Mouse (Mus musculus) cerebellum, postnatal 14 days (tissue): ENCODE data around the gene Itpr2.

Experiments used
- DNase-seq, 2 experiments: peaks; one replicate each; pipeline ENCODE4 v3.0.0; 2021; ENCODE audit warnings: mixed read lengths in 2 of 2

Gene Itpr2

DNA sequence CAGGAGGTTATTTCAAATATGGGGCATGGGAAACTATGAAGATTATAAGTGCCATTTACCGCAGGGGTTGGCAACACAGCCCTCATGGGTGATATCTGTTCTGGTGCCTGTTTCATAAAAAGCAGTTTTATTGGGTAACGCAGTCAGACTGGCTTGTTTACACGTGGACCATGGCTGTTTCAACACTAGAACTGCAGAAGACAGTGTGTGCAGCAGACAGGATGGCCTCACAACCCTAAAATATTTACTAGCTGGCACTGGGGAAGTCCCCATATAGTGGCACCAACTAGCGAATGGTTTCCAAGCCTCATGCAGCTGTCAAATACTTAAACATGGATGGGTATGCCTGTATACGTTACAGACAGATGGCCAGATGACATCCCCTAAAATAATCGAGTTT, 290.8 kb downstream of the Itpr2 start:
- DNase-seq: no peak

- no peak for DNase-seq
These were observed 293.0 kb downstream of the Itpr2 start for GRCm38 (mm10) chr6:146208983-146209382.

DNA sequence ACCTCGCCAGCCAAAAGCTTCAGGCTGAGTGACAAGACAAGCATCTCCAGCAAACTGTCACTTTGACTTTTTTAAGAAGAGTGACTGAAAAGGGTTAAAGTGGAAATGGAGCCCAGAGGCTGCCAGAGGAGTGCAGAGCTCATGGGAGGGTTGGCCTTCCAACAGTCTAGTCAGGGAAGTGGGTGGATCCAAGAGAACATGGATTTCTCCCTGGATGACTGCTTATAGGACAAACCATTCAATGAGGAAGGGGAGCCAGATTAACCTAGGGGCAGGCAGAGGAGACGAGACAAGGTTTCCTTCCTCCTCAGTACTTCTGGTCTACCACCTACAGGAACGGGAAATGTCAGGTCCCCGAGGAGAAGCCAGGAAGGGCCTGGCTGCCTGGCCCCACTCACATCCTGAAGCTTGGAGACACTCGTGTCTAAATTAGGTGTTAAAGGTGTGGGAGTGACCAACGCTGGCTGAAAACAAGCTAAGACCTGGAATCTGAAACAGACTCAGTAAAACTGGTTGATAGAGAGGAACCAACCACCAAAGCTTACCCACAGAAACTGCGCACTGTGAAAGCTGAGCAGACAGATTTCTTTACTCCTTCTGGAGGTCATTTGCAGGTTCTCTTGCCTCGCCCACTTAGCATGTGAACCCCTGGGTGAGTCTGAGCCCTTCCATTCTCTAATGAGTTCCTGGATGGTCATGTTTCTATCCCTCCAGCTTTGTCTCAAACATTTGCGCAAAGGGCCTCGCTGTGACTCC, 294.6 kb downstream of the Itpr2 start:
- DNase-seq: no peak

GRCm38 (mm10) chr6:146205136-146205535, 296.9 kb downstream of the Itpr2 start:
- no peak for DNase-seq

DNA sequence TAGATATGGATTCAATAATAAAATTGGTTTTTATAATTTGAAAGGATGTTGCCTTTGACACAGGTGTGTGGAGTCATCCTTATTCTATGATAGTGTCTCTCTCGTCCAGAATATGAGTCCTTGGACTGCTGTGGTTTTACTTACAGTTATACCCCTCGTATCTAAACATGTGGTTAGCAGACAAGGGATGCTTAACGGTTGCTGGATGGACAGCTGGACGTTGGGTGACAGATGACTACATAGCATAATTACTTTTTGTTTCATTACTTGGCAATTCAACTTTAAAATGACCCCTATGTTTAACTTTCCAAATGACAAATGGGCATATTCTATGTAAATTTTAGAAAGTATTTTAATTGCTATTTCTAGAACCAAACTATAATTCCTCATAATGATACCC, 297.6 kb downstream of the Itpr2 start:
- no peak for DNase-seq

DNA sequence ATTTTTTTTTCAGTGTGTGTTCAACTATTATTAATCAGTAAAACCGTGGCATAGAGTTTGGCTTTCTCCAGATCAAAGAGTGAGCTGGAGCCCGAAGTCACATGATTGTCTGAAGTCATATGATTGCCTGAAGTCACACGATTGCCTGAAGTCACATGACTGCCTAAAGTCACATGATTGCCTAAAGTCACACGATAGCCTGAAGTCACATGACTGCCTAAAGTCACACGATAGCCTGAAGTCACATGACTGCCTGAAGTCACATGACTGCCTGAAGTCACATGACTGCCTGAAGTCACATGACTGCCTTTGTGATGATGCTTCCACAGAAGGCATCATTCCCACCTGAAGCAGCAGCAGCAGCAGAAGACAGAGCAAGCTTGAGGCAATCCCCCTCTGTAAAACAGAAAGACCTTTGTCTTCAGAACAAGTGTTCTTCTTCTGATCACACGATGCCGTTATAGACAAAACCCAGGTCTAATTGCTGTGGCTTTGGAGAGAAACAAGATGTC, 304.1 kb downstream of the Itpr2 start:
- DNase-seq: no peak

DNA sequence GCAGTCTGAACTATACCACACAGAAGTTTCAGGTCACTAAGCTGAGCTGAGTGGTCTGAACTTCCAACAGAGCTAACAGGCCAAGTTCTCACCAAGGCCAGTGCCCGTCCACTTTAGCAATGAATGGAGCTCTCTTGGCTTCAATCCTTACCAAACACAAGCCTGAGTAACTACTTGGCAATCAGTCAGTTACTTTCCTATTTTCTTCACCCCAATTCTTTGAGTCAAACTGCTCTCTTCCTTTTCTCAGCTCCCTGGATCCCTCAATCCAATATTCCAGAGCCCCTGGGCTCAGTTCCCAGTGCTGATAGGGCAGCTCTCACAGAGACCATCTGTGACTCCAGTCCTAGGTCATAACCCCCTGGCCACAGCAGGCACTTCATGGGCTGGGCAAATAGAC, 305.3 kb downstream of the Itpr2 start:
- DNase-seq: no peak

DNA sequence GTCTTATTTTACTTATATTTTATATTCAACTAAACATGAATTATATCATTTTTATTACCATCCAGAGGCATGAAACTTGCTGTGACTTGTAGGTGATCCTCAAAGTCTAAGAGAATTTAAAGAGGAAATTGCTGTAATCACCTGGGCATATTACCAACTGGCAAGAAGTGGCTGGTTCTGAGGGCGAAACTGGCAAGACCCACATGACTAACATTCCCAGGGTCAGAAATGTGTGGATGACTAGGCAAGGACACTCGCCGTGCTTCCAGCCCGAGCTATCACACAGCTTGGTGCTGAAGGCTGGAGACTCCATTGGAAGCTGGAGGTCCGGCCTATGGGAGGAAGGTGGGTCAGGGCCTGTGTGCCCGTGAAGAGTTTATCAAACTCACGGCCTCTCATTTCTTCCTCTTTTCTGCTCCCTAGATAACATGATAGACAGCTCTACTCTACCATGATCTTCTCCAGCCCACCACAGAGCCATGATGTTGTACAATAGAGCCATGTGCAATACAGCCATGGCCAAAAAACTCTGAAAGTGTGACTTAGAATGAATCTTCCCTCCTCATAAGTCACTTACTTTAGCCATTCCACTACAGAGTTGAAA, 306.1 kb downstream of the Itpr2 start:
- peak in 1 of 2 experiments; percentile 9 for DNase-seq

- DNase-seq: no peak
These were observed 310.1 kb downstream of the Itpr2 start for GRCm38 (mm10) chr6:146191931-146192330.

- no peak for DNase-seq
These were observed 312.0 kb downstream of the Itpr2 start for GRCm38 (mm10) chr6:146190006-146190405.

DNA sequence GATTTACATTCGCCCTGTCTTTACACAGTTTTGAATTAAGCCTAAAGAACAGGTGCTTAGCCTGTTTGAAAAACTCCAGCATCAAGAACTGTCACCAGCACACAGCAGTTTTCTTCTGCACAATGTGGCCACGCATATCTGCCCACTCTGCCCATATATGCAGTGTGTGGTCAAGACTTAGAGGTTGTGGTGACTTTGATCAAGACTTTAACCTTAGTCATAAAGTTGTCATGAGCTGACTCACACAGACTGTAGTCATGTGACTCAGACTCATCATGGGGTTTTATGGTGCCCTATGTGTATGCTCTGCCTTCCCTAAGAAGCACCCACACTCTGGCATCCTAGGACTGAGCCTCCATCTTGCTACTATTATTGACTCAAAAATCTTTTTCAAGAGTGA, 316.5 kb downstream of the Itpr2 start:
- no peak for DNase-seq

DNA sequence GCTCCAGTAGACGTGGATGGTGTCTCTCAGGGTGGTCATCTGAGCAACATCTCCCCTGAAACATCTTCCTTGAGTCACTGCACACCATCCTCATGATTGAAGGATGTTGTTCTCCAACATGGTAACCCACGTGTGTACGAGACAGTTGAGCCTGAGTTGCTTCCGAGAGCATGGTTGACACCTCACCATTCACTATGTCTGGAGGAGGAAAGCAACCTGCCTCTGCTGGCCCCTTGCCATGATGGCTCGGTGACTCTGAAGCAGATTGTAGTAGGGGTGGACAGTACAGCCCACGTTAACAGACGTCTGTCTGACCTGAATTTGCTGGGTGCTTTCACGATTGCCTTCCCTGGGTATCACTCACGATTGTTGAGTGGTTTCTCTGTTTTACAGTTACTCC, 317.3 kb downstream of the Itpr2 start:
- DNase-seq: peak; percentile 69 to 77

DNA sequence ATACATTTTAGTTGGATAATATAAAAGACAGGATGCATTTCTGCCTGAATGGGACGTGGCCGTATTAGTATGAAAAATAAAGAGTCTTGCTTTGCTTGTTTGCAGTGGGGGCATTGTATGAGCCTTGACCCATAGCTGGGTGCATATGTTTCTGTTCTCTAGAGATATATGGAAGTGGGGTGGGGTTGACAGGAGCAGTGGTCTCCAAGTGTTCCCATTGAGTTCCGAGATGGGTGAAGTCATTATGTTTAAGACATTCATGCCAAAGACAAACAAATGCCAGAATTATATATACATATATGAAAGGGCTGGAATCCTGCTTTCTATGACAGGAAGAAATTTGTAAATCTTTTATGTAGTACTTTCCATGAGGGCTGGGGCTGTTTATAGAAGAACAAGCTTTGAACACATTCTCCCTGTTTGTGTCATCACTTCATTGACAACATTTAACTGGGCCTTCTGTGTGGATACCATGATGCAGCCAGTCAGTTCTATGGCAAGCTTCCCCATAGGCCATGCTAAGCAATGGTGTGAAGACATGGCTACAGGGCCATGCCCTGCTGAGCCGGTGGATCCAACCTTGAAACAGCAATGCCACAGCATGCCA, 327.3 kb downstream of the Itpr2 start:
- DNase-seq: no peak

DNA sequence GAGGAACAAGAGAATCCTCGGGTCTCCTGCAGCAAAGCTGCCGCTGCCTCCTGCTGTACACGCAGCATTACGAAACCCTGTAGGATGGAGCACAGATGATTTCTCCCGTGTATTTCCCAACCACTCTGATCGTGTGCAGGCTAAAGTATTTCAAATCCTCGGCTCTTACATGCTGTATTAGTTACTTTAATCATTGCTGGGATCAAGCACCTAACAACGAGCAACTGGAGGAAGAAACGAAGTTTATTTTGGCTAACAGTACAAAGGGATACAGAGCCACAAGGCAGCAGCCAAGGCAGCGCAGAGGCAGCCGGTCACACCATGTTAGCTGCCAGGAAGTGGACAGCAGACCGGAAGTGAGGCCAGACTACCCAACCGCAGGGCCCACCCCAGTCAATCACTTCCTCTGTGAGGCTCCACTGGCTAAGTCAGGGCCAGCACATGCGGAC, 331.4 kb downstream of the Itpr2 start:
- DNase-seq: no peak

DNA sequence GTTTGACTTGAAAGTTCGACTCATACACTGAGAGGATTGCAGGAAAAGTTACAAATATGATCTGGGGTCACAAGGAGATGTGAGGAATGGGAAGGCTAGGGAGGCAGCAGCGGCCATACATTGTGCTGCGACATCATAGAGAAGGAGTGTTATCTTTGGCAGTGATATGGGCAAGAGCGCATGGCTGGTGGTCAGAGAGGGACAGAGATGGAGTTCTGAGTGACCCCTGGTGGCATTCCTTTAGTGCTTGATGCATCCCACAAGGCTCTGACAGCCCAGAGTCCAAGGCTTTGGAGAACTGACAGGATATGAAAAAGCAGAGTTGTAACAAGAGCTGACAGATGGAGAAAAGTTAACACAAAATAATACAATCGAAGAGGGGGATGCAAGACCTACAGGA, 334.8 kb downstream of the Itpr2 start:
- no peak for DNase-seq

DNA sequence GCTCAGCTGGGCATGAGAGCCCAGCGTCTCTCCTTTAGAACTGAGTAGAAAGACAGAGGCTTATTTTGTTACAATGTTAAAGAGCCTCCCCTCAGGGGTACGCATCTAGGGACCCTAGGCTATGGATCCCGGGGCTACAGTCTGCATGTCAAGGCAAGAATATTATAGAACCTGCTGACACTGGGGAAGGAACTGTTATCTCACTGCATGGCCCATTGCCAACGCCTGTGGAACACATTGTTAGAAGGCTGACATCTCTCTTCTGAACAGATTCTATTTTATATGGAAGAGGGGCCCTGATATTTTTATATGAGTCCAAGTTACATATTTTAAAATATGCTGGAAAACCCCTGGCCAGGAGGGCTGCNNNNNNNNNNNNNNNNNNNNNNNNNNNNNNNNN, 342.4 kb downstream of the Itpr2 start:
- peak; percentile 56 to 67 for DNase-seq

DNA sequence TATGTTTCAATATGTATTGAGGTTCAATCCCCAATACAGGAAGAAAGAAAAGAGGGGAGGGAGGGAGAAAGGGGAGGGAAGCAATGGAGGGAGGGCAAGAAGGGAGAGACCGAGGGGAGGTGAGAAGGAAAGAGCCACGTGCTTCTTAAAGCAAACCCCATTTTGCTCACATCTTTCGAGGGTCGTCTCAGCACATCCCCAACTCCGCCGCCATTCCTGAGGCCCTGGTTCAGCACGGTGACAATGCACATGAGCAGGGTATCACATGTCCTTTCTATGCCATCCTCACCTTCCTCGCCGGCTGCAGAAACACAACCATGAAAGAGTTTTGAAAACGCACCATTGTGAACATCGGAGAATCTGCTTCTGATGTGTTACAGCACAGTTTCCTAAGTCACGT, 343.3 kb downstream of the Itpr2 start:
- DNase-seq: no peak

GRCm38 (mm10) chr6:146157983-146158535, 344.0 kb downstream of the Itpr2 start:
- no peak for DNase-seq

DNA sequence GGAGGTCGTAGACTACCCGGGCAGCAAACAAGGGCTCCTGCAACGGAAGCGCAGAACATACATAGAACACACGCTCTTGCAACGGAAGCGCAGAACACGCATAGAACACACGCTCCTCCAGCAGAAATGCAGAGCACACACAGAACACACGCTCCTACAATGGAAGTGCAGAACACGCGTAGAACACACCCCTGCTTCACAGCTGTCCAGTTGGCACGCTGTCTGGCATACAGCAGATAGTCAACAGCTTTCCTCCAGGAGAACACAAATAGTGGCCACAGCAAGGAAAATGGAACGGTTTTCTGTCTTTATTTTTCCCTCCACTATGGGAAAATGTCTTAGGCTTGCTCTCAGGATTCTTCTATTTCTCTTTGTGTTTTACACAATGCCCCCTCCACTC, 344.9 kb downstream of the Itpr2 start:
- DNase-seq: no peak

- no peak for DNase-seq
These were observed 345.5 kb downstream of the Itpr2 start for GRCm38 (mm10) chr6:146156536-146156935.

DNA sequence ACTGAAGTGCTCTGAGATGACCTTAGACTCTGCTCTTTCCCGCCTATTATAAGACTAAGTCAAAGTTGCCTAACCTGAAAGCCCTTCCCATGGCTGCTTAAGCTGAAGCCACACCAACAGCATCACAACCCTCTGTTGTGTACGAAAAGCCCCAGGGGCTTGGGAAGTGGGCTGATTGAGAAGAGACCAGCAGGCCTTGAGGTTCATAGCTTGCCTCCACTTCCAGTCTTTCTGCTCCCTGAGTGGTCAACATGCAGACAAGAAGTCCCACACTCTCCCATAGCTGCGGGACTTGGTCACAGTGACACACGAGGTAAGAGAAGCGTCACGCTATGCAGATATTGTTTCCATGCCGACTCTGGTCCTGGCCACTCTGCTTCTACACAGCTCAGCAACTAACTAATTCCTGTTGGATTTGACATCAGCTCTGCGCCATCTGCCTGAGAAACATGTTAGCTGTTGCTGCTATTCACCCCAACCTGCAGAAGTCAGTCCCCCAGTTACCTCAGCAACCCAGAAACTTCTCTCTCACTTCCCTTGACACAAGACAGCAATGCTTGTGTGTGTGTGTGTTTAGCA, 346.8 kb downstream of the Itpr2 start:
- DNase-seq: no peak

DNA sequence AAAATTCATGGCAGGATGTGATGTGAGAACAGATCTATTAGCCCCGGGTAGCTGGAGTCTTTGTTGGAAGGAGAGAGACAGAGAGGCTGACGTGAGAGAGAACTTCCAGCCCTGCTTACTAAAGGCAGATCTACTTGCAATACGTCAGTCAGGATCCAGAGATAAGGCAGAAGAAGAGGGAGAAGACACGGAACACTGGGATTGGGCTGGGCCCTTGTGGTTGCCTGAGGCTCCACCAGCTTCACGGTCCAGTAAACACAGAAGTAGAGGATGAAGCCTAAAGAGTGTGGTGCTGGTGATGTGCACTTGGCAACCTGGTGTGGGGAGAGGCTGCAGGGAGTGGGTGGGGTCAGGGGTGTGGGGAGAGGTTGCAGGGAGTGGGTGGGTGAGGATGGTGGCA, 349.2 kb downstream of the Itpr2 start:
- DNase-seq: no peak

- DNase-seq: no peak
These were observed 360.9 kb downstream of the Itpr2 start for GRCm38 (mm10) chr6:146140966-146141585.
